Mouse (Mus musculus) embryonic facial prominence, embryonic 12.5 days (tissue): ENCODE results near the gene Hist1h2ac. TPM values are rescaled to one million over a fixed set of nuclear protein-coding genes. Genes with fewer than 3 reads are reported as not detected.
A peak's percentile ranks its signal among the peaks of the same experiment; 100 is the strongest.
"Not testable (repeated sequence)": the region's sequence is repeated elsewhere in the genome, so short reads cannot be mapped to it uniquely, and the experiment has no call there.

Experiments used
- ATAC-seq: fragments of 200-750 bp; cut with Nextera tagmentation; 2 replicates; pipeline ENCODE4 v1.8.0; 2017; ENCODE audit not compliant: insufficient number of reproducible peaks, insufficient read depth, low FRiP score, low TSS enrichment
- H3K27ac ChIP-seq: fragments of 300-500 bp; sonication (generic); 2 replicates; pipeline ENCODE4 v1.5.1; 2016; ENCODE audit warnings: mild to moderate bottlenecking
- H3K27me3 ChIP-seq: fragments of 300-500 bp; sonication (generic); 2 replicates; pipeline ENCODE4 v1.6.1; 2016; ENCODE audit warnings: mild to moderate bottlenecking, moderate library complexity
- H3K36me3 ChIP-seq: fragments of 300-500 bp; sonication (generic); 2 replicates; pipeline ENCODE4 v1.6.1; 2016; ENCODE audit warnings: mild to moderate bottlenecking
- H3K4me1 ChIP-seq: fragments of 300-500 bp; sonication (generic); 2 replicates; pipeline ENCODE4 v1.6.1; 2016
- H3K4me2 ChIP-seq: fragments of 300-500 bp; sonication (generic); replicated peaks from 2 replicates; pipeline ENCODE4 v1.6.1; 2016; ENCODE audit warnings: mild to moderate bottlenecking, moderate library complexity
- H3K4me3 ChIP-seq: fragments of 300-500 bp; sonication (generic); 2 replicates; pipeline ENCODE4 v1.5.1; 2016; ENCODE audit warnings: mild to moderate bottlenecking
- H3K9ac ChIP-seq: fragments of 300-500 bp; sonication (generic); 2 replicates; pipeline ENCODE4 v1.6.1; 2016; ENCODE audit warnings: mild to moderate bottlenecking, moderate library complexity
- H3K9me3 ChIP-seq: fragments of 300-500 bp; sonication (generic); 2 replicates; pipeline ENCODE4 v1.6.1; 2016; ENCODE audit warnings: mild to moderate bottlenecking, moderate library complexity
- WGBS: fragments of 180-500 bp; shearing (Covaris S2); methylation state at CpG from one replicate; pipeline ENCODE4 v1.1.7; 2016; 5-methylcytosine and 5-hydroxymethylcytosine counted together
- polyA plus RNA-seq: library from polyadenylated mRNA; unstranded; fragments of >200 nt; fragmentation: Nextera tagmentation; extraction: Ambion mirVana; gene quantifications from 2 replicates; pipeline ENCODE4 v1.2.1, GENCODE M21; 2016

Hist1h2ac gene
- polyA plus RNA-seq, 1 experiment from 2014 or later = 1.3 TPM

- H3K27ac ChIP-seq = no peak within 1 kb of the TSS
- H3K4me3 ChIP-seq = peak within 1 kb of the TSS; percentile 36
- no peaks in the 10 kb centered on the region for H3K27me3 ChIP-seq
- WGBS = 3% methylated on average over 17 of the region's 17 CpGs
- no peaks in the 10 kb centered on the region for H3K36me3 ChIP-seq
- H3K9ac ChIP-seq = peak within 1 kb of the TSS; percentile 43
- H3K4me1 ChIP-seq = peaks cover 14% of the 10 kb centered on the region; the same call in 1 of the 2 replicates
- ATAC-seq = no peak
- no peaks in the 10 kb centered on the region for H3K9me3 ChIP-seq
- peak within 1 kb of the TSS; percentile 62 for H3K4me2 ChIP-seq
These were observed 26.8 kb upstream of the Hist1h2ac start, which contains the start of gene Hfe for GRCm38 (mm10) chr13:23710374-23711089. TSS of gene Hfe (minus strand) at chr13:23710854.

- H3K9me3 ChIP-seq = no peaks in the 10 kb centered on the region
- H3K27me3 ChIP-seq = no peaks in the 10 kb centered on the region
- peak overlapping the region; percentile 36 for H3K4me3 ChIP-seq
- WGBS = 12% methylated on average over 15 of the region's 15 CpGs
- H3K36me3 ChIP-seq = no peaks in the 10 kb centered on the region
- H3K4me1 ChIP-seq = peaks cover 14% of the 10 kb centered on the region; the same call in 1 of the 2 replicates
- ATAC-seq = no peak
- H3K4me2 ChIP-seq = peak overlapping the region; percentile 62
- H3K9ac ChIP-seq = peak overlapping the region; percentile 43
- no peak overlapping the region for H3K27ac ChIP-seq
These were observed 26.1 kb upstream of the Hist1h2ac start for GRCm38 (mm10) chr13:23709714-23710373.

GRCm38 (mm10) chr13:23708654-23709053 is 24.9 kb upstream of the Hist1h2ac start:
- H3K9ac ChIP-seq = no peak overlapping the region
- 60% methylated on average over 4 of the region's 4 CpGs for WGBS
- no peak overlapping the region for H3K4me2 ChIP-seq
- H3K27me3 ChIP-seq = no peaks in the 10 kb centered on the region
- ATAC-seq = no peak
- H3K9me3 ChIP-seq = no peaks in the 10 kb centered on the region
- no peak overlapping the region for H3K4me3 ChIP-seq
- H3K36me3 ChIP-seq = no peaks in the 10 kb centered on the region
- peaks cover 14% of the 10 kb centered on the region; the same call in 1 of the 2 replicates for H3K4me1 ChIP-seq
- H3K27ac ChIP-seq = no peak overlapping the region

- Histone ChIP-seq H3K4me2 (no peak overlapping the region), H3K4me1 (peaks cover 14% of the 10 kb centered on the region; the same call in 1 of the 2 replicates), H3K9ac (no peak overlapping the region), H3K27me3 (no peaks in the 10 kb centered on the region), H3K4me3 (no peak overlapping the region), H3K9me3 (no peaks in the 10 kb centered on the region), H3K27ac (no peak overlapping the region), H3K36me3 (no peaks in the 10 kb centered on the region)
- WGBS = 87% methylated on average over 4 of the region's 4 CpGs
- ATAC-seq = no peak
These were observed 24.3 kb upstream of the Hist1h2ac start for GRCm38 (mm10) chr13:23708041-23708440.

GRCm38 (mm10) chr13:23706771-23707170 is 23.0 kb upstream of the Hist1h2ac start:
- Histone ChIP-seq H3K4me3 (no peak overlapping the region), H3K27ac (no peak overlapping the region), H3K36me3 (no peaks in the 10 kb centered on the region), H3K4me1 (peaks cover 14% of the 10 kb centered on the region; the same call in 1 of the 2 replicates), H3K27me3 (no peaks in the 10 kb centered on the region), H3K9ac (no peak overlapping the region), H3K9me3 (no peaks in the 10 kb centered on the region), H3K4me2 (no peak overlapping the region)
- 93% methylated on average over 12 of the region's 12 CpGs for WGBS
- ATAC-seq = no peak

- H3K4me2 ChIP-seq = no peak overlapping the region
- no peak overlapping the region for H3K27ac ChIP-seq
- no peak overlapping the region for H3K4me3 ChIP-seq
- no peak for ATAC-seq
- H3K36me3 ChIP-seq = no peaks in the 10 kb centered on the region
- H3K4me1 ChIP-seq = peaks cover 14% of the 10 kb centered on the region; the same call in 1 of the 2 replicates
- no peaks in the 10 kb centered on the region for H3K27me3 ChIP-seq
- WGBS = 94% methylated on average over 7 of the region's 7 CpGs
- H3K9me3 ChIP-seq = no peaks in the 10 kb centered on the region
- no peak overlapping the region for H3K9ac ChIP-seq
These were observed 22.1 kb upstream of the Hist1h2ac start for GRCm38 (mm10) chr13:23705751-23706356.

GRCm38 (mm10) chr13:23702801-23703200 is 19.1 kb upstream of the Hist1h2ac start:
- not testable (repeated sequence) for H3K9ac ChIP-seq, H3K9me3 ChIP-seq, H3K36me3 ChIP-seq, H3K27me3 ChIP-seq, H3K4me1 ChIP-seq, H3K27ac ChIP-seq, H3K4me2 ChIP-seq, H3K4me3 ChIP-seq, ATAC-seq
- 81% methylated on average over 2 of the region's 2 CpGs for WGBS

- ATAC-seq = no peak
- peaks cover 7% of the 10 kb centered on the region; the same call in 1 of the 2 replicates for H3K4me1 ChIP-seq
- 67% methylated on average over 4 of the region's 4 CpGs for WGBS
These were observed 18.5 kb upstream of the Hist1h2ac start for GRCm38 (mm10) chr13:23702220-23702619.

GRCm38 (mm10) chr13:23700786-23701520 is 17.2 kb upstream of the Hist1h2ac start:
- 33% methylated on average over 8 of the region's 8 CpGs for WGBS
- peaks cover 7% of the 10 kb centered on the region; the same call in 1 of the 2 replicates for H3K4me1 ChIP-seq
- no peak overlapping the region for H3K9ac ChIP-seq
- H3K4me2 ChIP-seq = no peak overlapping the region
- no peaks in the 10 kb centered on the region for H3K9me3 ChIP-seq
- no peaks in the 10 kb centered on the region for H3K36me3 ChIP-seq
- ATAC-seq = peak; percentile 52; the same call in 1 of the 2 replicates
- no peaks in the 10 kb centered on the region for H3K27me3 ChIP-seq
- no peak overlapping the region for H3K4me3 ChIP-seq
- H3K27ac ChIP-seq = no peak overlapping the region

More at GRCm38 (mm10) chr13:23702220-23702619, 18.5 kb upstream of the Hist1h2ac start:
- H3K27me3 ChIP-seq = no peaks in the 10 kb centered on the region
- no peak overlapping the region for H3K4me2 ChIP-seq
- H3K4me3 ChIP-seq = no peak overlapping the region
- H3K36me3 ChIP-seq = no peaks in the 10 kb centered on the region
- no peak overlapping the region for H3K27ac ChIP-seq
- H3K9me3 ChIP-seq = no peaks in the 10 kb centered on the region
- H3K9ac ChIP-seq = no peak overlapping the region

- H3K9me3 ChIP-seq = no peaks in the 10 kb centered on the region
- H3K27me3 ChIP-seq = no peaks in the 10 kb centered on the region
- no peak overlapping the region for H3K9ac ChIP-seq
- no peak overlapping the region for H3K27ac ChIP-seq
- H3K4me3 ChIP-seq = no peak overlapping the region
- no peak for ATAC-seq
- H3K4me2 ChIP-seq = no peak overlapping the region
- no peaks in the 10 kb centered on the region for H3K36me3 ChIP-seq
- peaks cover 7% of the 10 kb centered on the region; the same call in 1 of the 2 replicates for H3K4me1 ChIP-seq
- 70% methylated on average over 3 of the region's 3 CpGs for WGBS
These were observed 16.0 kb upstream of the Hist1h2ac start for GRCm38 (mm10) chr13:23699767-23700166.

GRCm38 (mm10) chr13:23698996-23699395 is 15.2 kb upstream of the Hist1h2ac start:
- peak overlapping the region; percentile 32 for H3K4me2 ChIP-seq
- ATAC-seq = no peak

More at GRCm38 (mm10) chr13:23698996-23699395, 15.2 kb upstream of the Hist1h2ac start:
- Histone ChIP-seq H3K4me1 (peaks cover 7% of the 10 kb centered on the region; the same call in 1 of the 2 replicates), H3K27me3 (no peaks in the 10 kb centered on the region), H3K36me3 (no peaks in the 10 kb centered on the region), H3K27ac (peak overlapping the region; percentile 90), H3K9ac (no peak overlapping the region), H3K9me3 (no peaks in the 10 kb centered on the region), H3K4me3 (no peak overlapping the region)
- WGBS = 51% methylated on average over 6 of the region's 6 CpGs
